Mouse (Mus musculus) gastrocnemius, postnatal 4 days (tissue): ENCODE results near the gene Ext2. TPM values are rescaled to one million over a fixed set of nuclear protein-coding genes. Genes with fewer than 3 reads are reported as not detected.
A peak's percentile ranks its signal among the peaks of the same experiment; 100 is the strongest.

Experiments used
- DNase-seq, 2 experiments: peaks; one replicate each; pipeline ENCODE4 v3.0.0; 2021 to 2022; ENCODE audit warnings: low spot score in 2 of 2, mixed read lengths in 2 of 2
- total RNA-seq, 2 experiments: library from RNA; stranded (reverse); gene quantifications; 2 replicates each; pipeline ENCODE4 v1.2.3; 2021

The Ext2 gene
- total RNA-seq, 2 experiments from 2014 or later = 61.4 to 65.5 TPM

DNA sequence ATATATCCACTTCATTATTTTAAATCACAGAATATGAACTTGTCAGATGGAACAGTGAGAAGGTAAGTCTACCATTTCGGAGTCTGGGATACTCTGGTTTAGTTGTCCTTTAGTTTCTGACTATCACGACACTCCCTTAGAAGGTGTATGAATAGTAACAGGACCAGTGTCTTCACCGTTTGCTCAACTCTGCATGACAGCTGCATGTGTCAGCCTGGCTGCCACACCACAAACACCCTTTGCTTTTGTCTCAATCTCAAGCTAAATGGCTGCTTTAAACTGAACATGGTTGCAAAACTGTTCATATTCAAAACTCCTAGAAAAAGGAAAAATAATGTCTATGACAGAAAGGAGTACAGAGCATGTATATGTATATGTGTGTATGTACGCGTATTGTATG, 43.8 kb downstream of the Ext2 start:
- no peak for DNase-seq

DNA sequence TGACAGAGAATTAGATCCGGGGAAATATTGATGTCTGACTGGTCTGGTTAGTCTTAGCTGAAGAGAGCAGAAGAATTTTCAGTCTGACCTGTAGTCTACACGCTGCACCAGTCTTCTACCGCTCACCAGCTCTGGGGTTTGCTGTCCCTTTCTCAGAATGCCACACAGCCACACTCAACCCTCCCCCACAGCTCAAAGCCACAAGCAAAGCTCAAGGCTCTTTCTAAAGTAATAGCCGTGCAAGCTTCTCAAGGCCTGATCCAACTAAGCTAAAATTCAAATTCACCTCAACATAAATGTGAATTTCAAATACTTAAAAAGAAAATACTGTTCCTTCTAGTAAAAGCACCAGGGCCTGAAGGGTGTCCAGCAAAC, 45.3 kb downstream of the Ext2 start:
- DNase-seq = no peak

DNA sequence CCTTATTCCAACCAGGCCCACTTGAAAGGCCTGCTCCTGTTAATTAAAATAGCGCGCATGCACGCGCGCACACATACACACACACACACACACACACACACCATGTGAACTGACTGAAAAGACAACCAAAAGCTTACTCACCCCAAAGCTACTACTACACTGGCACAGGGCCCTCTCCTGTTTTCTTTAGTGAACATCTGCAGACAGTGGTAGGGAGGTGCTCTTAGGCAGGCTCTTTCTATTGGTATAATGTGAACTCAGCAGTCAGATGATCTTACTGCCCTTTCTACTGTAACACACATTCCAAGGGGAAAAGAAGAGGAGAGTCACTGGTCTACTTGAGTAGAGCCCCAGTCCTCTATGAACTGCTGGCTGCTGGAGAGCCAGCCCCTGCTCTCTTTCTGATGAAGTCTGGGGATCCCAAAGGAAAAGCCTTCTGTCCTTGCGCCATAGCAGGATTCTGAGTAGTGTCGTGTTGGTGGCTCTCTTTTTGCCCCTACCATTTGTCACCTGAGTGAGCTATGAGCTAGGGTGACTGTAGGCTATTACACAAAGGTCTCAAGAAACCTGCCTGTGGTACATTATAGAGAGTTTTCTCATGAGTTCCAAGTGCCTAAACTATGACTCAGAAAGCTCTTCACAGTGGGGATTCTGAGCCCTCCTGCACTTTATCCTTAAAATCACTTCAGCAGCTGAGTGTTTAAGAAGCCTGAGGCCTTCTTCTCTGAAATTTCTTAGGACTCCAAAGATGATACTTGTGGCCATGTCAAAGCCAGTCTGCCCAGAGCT, 45.9 kb downstream of the Ext2 start:
- no peak for DNase-seq

DNA sequence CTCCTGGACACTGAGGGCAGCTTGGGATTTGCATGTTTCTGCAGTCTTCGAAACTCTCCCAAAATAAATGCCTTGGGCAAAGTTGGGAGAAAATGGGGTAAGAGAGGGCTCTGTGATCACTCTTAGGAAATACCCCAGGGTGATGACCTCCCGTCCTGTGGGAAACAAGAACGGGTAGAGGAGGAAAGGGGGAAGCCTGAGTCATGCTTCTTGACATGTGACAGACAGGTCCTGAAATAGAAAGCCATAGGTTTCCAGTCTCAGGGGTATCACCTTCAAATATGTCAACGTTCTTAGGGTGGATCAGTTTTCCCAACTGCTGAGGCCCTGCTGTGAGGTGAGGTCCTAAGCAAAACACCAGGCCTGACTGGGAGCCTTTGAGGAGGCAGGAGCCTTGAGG, 46.9 kb downstream of the Ext2 start:
- DNase-seq = no peak

DNA sequence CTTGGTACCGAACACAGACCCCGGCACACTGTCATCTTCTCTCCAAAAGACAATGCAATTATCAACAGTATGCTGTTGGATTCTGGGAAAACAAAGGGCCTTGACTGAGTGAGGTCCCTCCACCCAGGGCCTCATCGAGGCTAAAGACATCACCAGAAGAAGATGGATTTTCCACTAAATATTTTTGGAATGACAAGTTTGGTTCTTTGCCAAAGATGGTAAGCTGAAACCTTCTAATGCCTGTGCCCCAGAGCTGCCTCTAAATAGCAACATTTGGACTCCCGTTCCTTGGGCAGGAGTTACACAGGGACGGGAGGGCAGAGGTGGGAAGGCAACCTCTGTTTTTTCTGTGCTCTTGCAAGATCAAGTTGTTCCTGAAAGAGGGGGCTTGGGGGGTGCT, 47.4 kb downstream of the Ext2 start:
- no peak for DNase-seq

DNA sequence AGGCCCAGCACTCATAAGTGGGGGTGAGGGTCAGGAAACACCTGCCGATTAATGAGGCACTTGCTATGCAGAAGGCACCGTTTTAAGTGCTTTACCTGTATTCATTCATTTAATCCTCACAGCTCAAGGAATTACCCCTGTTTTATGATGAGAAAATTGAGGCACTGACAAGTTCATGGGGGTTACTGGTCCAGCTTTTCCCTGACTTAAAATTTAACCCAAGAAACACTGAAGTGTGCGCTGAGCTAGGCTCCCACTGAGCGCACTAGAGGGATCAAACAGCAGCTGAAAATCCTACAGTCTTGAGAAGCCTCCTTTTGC, 49.6 kb downstream of the Ext2 start:
- no peak for DNase-seq

DNA sequence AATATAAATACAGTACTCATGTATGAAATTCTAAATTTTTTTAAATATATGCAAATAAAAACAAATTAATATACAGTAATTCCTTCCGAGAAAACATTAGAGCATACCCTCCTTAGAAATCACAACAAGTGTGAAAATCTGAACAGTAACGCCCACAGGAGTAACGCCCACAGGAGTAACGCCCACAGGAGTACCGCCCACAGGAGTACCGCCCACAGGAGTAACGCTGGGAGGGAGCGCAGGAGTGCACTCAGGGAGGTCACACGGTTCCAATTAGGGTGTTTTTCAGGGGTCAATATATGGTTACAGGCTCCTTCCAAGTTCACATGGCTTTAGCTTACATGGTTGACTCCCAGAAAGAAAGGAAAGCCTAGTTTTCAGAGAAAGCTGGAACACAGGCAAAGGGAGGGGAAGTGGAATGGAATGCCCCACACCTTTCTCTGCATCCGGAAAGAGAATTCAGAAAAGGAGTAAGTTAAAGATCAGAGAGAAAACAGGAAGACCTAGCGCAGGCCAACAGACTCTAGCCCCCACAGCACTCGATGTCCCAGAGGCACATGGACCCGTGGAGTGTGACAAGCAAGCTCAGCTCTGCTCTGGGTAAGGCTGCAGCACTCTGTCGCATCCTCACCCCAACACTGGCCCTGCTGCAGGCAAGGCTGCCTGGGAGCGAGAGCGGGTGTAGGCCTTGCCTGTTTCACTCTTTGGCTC, 50.2 kb downstream of the Ext2 start:
- DNase-seq = no peak

DNA sequence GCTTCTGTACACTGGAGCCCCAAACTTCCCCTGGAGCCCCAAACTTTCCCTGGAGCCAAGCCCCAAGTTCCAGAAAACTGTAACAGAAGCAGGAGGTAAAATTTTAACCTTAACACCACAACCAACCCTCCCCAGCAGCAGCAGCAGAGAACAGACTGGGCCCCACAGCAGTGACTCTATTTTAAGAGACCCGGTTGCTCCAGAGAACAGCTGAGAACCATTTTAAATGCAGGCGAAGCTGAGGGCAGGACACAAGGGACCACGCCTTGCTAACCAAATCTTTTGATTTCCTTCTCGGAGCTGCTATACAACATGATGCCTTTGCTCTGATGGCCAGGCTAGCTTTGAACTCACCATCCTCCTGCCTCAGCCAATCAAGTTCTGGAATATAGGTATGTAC, 51.5 kb downstream of the Ext2 start:
- DNase-seq = no peak

DNA sequence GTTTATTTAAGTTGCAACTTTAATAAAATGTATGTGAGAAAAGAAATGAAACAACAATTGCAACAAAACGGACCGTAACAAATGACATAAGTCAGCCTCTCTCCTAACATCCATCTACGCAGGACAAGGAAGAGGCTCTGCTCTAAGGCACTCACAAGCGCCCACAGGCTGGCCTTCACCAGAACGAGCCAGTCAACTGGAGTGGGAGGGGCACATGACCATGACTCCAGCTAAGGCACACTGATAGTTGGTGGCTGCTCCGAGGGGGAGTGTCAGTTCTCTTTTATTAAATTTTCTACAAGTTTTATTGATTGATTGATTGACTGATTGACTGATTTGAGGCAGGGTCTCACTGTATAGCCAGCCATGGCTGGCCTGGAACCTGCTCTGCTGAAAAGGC, 52.5 kb downstream of the Ext2 start:
- no peak for DNase-seq

DNA sequence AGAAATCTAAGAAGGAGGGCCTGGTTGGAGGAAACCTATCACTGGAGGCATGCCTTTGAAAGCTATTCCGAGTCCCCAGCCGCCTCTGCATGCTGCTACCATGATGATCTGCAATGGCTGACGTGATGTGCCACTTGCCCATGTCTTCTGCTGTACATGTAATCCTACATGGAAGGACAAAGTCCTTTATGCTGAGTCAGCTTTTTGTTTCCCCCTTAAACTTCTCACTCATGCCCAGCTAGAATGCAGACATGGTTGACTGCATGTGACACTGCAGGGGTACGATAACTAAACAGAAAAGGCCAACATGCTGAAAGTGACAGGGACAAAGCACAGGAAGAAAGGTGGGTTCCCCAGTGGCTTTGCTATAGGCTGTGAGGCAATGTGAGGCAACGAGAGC, 56.6 kb downstream of the Ext2 start:
- no peak for DNase-seq

DNA sequence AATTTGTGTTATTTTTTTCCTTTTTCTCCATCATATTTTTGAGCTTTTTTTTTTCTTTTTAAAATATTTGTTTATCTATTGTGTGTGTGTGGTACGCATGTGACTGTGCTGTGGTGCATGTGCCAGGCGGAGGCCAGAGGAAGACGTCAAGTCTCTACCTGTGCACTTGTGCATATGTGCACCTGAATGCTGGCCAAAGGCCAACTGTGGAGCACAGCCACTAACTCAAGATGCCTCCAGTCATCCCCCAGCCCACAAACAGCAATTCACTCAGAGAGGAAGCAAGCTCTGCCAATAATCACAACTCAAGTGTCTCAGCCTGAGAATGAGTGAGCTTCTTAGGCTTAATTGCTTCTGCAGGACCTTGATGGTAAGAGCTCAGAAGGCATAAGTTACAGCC, 58.2 kb downstream of the Ext2 start:
- DNase-seq = no peak

DNA sequence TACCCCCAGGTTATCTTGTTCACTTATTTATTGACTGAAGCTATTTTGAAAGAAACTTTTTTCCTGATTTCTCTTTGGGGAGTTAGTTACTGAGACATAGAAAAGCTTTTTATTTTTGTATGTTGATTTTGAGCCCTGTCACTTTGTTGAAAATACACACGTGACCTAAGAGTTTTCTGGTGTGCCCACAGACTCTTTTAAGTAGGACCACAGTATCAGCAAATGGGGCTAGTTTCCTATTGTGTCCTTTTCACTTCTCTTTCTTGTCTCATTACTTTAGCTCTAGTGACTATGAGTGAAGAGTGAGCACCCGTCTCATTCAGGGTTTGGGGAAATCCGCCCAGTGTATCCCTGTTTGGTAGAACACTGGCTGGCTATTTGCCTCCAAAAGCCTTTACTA, 62.0 kb downstream of the Ext2 start:
- DNase-seq = no peak

DNA sequence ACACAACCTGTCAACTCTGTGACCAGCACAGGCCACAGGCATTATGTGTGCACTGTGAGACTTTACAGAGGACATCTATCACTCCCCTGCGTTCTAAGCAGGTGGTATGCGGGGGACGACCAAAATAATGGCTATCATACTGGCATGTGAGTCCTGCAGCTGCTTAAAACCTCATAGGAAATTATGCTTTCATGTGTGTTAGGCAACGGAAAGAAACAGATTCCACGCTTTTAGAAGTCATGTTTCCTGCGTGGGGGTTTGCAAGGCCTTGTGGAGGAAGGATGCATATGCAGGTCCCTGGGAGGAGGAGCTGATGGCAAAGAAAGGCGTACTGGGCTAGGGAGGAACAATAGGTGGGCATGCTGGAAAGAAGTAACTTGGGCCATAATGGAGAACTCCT, 63.2 kb downstream of the Ext2 start:
- DNase-seq = no peak

DNA sequence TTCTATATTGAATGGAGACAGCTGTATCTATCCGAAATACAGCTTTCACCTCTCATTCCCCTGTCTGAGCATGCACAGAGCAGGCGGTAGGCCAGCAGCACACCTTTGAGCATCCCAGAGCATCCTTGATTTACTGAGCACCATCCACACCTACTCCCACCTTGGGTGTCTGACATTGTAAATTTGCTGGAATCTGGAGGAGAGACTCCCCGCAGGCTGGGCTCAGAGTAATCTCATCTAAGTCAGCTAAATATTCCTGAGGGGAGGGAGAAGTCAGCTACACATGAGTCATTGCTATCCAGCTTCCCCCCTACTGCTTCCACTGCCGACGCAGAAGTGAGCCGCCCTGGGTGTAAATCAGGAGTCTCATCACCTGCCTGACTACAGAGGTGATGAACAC, 64.1 kb downstream of the Ext2 start:
- DNase-seq = no peak

DNA sequence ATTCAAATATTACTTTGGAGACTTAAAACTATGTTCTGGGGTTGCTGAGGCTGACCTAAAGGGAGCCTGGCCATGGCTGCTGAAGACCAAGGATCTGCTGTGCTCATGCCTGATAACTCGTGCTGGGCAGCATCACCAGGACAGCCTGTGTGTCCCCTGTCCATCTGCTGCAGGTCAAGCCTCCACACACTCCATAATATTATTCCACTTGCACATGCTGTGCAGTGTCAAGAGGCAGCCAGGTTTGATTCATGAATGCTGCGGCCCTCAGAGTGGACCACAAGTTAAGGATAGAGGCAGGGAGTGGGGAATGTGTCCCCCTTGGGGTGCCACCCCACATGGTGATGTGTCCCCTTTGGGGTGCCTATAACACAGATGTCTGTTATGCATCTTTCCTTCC, 68.0 kb downstream of the Ext2 start:
- DNase-seq = no peak

DNA sequence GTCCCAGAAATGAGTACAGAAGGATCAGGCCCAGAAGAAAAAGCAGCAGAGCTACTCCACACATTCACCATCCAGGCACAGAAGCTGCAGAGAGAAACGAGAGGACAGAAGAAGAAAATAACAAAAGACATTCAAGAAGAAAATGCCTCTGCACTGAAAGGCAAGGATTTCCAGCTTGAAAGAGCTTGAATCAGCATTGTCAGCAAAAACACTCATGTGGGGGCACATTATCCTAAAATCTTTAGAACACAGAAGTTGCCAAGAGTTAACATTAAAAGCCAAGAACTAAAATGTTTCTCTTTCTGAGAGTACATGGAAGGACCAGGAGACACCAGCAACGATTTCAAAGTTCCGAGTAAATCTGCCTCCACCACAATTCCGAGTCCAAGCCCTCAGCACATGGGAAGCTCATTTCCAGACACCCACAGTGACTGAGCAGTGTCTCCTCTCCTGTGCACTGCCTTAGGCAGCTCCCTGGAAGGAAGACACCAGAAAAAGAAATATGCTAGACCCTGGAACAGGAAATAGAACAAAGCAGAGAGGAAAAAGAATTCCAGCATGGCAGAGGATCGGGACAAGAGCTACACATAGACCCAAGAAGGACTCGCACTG, 69.1 kb downstream of the Ext2 start:
- DNase-seq = no peak

DNA sequence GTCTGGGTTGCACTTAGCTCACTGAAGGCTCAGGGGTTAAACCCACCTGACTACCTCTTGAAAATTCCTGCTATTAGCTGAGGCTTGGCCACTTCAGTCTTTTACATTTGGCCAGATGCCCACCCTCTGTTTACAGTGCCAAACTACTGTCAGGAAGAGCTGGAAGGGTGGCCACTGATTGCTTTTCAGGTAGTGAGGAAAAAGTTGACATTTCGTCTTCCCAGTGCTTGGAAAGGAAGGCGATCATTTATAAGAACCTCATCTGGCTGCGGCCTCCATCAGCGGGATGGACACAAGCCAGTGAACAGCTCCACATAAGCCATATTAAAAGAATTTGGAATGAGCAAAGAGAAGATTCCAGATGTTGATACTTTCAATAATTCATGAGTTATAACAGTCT, 72.7 kb downstream of the Ext2 start:
- DNase-seq = peak in 1 of 2 experiments; percentile 30

DNA sequence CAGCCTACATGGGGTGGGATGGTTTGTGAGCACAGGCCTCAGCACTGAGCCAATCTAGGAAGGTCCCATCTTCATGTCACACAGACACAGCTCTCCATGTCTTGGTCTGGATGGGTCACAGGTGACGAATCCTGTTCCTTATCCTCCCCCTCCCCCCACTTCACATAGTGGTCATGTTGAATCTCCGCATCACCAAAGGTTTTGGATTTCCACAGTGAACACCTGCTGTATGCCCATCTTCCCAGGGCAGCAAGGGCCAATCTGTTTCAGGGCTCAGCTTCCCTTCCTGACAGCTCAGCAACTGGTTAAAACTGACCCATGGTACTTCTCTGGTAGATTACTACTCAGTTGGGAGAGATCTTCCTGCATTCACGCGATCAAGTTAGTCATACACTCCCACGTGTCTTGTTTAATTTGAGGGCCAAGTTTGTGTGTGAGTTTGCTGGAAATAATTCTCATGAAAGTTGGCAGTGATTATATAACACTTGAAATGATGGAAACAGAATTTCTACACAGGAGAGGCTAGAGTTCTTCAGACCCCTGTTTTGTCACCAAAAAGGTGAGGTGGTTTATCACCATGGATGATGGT, 74.7 kb downstream of the Ext2 start:
- DNase-seq = no peak

DNA sequence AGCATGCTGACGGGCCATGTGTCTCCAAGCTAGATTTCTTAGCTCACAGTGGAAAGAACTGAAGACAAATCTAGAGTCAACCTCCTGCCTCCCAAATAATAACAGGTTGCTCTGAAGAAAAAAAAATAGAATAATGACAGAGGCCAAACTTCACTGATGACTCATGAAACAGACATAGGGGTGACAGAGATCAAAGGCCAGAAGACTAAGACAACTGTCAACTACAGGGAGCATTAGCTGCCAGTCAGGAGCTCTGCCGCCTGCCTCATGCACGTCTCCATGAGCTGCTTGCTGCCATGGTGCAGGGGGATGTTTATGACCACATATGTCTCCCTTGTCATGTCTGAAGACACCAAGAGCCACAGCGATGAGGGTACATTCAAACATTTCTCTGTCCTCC, 75.7 kb downstream of the Ext2 start:
- DNase-seq = no peak

DNA sequence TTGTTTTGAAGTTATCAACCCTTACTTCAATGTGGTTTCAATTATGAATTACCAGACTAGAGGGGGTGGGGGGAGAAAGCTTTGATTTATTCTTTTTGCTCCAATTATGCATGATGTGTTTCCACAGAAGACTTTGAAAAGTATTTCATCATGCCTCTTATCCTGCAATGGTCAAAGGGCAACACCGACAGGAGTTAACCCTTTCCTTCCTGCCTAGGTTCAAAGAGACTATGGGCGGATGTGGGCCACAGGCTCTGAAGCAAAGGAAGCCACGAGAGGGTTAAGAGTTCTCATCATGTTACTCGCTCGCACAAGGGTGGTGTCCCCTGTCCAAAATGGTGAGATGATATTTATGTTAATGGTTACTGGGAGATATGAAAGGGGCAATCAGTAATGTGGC, 76.2 kb downstream of the Ext2 start:
- no peak for DNase-seq

DNA sequence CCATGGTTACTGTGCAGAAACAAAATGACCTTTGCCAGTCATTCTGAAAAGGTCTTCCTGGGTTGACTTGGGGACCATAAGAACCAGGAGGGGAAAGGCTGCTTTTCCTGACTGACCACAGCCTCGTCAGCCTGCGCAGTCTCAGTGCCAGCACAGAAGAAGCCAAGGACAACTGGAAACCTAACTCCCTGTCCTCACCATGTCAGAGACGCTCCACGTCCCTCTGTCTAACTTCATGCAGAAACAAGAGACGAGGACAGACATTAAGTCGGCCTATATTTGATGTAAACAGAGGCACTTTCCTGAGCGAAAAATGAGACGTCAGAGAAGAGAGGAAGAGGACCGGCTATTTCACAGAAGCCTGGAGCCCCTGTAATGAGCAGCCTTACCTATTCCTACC, 76.6 kb downstream of the Ext2 start:
- DNase-seq = no peak
